Mouse (Mus musculus): Measurements from ENCODE around the gene Hp1bp3. TPM values are rescaled to one million over a fixed set of nuclear protein-coding genes. Genes with fewer than 3 reads are reported as not detected.

Hp1bp3 gene
- polyA plus RNA-seq, 1 experiment from 2014 or later, result 78.3 TPM

GRCm38 (mm10) chr4:138217441-138217840, 1.3 kb downstream of the Hp1bp3 start:
- Histone ChIP-seq H3K4me3 (ENCODE audit: low read depth, low read length) (peak overlapping the region; percentile 97), H3K27me3 (replicated peaks; ENCODE audit: control insufficient read depth, insufficient read depth, low read length) (no peaks in the 10 kb centered on the region), H3K27ac (ENCODE audit: low read depth, low read length) (peak overlapping the region; percentile 95), H3K4me2 (peak overlapping the region; percentile 91), H3K36me3 (ENCODE audit: control insufficient read depth, insufficient read depth, low read length) (peaks cover 7% of the 10 kb centered on the region; the same call in 1 of the 2 replicates), H3K4me1 (replicated peaks; ENCODE audit: control insufficient read depth, insufficient read depth, low read length) (peaks cover 37% of the 10 kb centered on the region), H3K9ac (ENCODE audit: low read depth, low read length) (peak overlapping the region; percentile 97), H3K9me3 (ENCODE audit: control insufficient read depth, low read length) (no peaks in the 10 kb centered on the region)
- under 1% methylated on average over 36 of the region's 36 CpGs for WGBS
- ATAC-seq (replicated peaks; ENCODE audit: low FRiP score), result peak; percentile 21
- no peak for DNase-seq (ENCODE audit: low spot score)

GRCm38 (mm10) chr4:138217951-138218685, 2.0 kb downstream of the Hp1bp3 start:
- Histone ChIP-seq H3K27me3 (replicated peaks; ENCODE audit: control insufficient read depth, insufficient read depth, low read length) (no peaks in the 10 kb centered on the region), H3K9me3 (ENCODE audit: control insufficient read depth, low read length) (no peaks in the 10 kb centered on the region), H3K4me2 (peak overlapping the region; percentile 91), H3K9ac (ENCODE audit: low read depth, low read length) (peak overlapping the region; percentile 97), H3K4me1 (replicated peaks; ENCODE audit: control insufficient read depth, insufficient read depth, low read length) (peaks cover 37% of the 10 kb centered on the region), H3K36me3 (ENCODE audit: control insufficient read depth, insufficient read depth, low read length) (peaks cover 10% of the 10 kb centered on the region; the same call in 1 of the 2 replicates), H3K4me3 (ENCODE audit: low read depth, low read length) (peak overlapping the region; percentile 97), H3K27ac (ENCODE audit: low read depth, low read length) (peak overlapping the region; percentile 95)
- WGBS, result 63% methylated on average over 11 of the region's 11 CpGs
- DNase-seq (ENCODE audit: low spot score), result no peak
- ATAC-seq (replicated peaks; ENCODE audit: low FRiP score), result no peak

GRCm38 (mm10) chr4:138219331-138219730, 3.2 kb downstream of the Hp1bp3 start:
- no peaks in the 10 kb centered on the region for H3K27me3 ChIP-seq (replicated peaks; ENCODE audit: control insufficient read depth, insufficient read depth, low read length)
- H3K9me3 ChIP-seq (ENCODE audit: control insufficient read depth, low read length), result no peaks in the 10 kb centered on the region
- no peak for ATAC-seq (replicated peaks; ENCODE audit: low FRiP score)
- peak overlapping the region; percentile 91 for H3K4me2 ChIP-seq
- no peak overlapping the region; the same call in 1 of the 2 replicates for H3K4me3 ChIP-seq (ENCODE audit: low read depth, low read length)
- DNase-seq (ENCODE audit: low spot score), result no peak
- H3K27ac ChIP-seq (ENCODE audit: low read depth, low read length), result peak overlapping the region; percentile 10; the same call in 1 of the 2 replicates
- H3K9ac ChIP-seq (ENCODE audit: low read depth, low read length), result 0 out of 2 replicates have a peak overlapping the region, but pooled peaks have one; percentile 27
- H3K4me1 ChIP-seq (replicated peaks; ENCODE audit: control insufficient read depth, insufficient read depth, low read length), result peaks cover 37% of the 10 kb centered on the region
- H3K36me3 ChIP-seq (ENCODE audit: control insufficient read depth, insufficient read depth, low read length), result peaks cover 21% of the 10 kb centered on the region; the same call in 1 of the 2 replicates
- 80% methylated on average over 5 of the region's 5 CpGs for WGBS

- 0 out of 2 replicates have a peak overlapping the region, but pooled peaks have one; percentile 10 for H3K9ac ChIP-seq (ENCODE audit: low read depth, low read length)
- H3K4me1 ChIP-seq (replicated peaks; ENCODE audit: control insufficient read depth, insufficient read depth, low read length), result peaks cover 35% of the 10 kb centered on the region
- 65% methylated on average over 7 of the region's 7 CpGs for WGBS
- H3K27ac ChIP-seq (ENCODE audit: low read depth, low read length), result peak overlapping the region; percentile 45
- peak overlapping the region; percentile 18 for H3K4me2 ChIP-seq
- ATAC-seq (replicated peaks; ENCODE audit: low FRiP score), result no peak
- no peak overlapping the region for H3K4me3 ChIP-seq (ENCODE audit: low read depth, low read length)
- H3K9me3 ChIP-seq (ENCODE audit: control insufficient read depth, low read length), result no peaks in the 10 kb centered on the region
- H3K36me3 ChIP-seq (ENCODE audit: control insufficient read depth, insufficient read depth, low read length), result peaks cover 25% of the 10 kb centered on the region; the same call in 1 of the 2 replicates
- H3K27me3 ChIP-seq (replicated peaks; ENCODE audit: control insufficient read depth, insufficient read depth, low read length), result no peaks in the 10 kb centered on the region
- DNase-seq (ENCODE audit: low spot score), result no peak
Observed at GRCm38 (mm10) chr4:138220761-138221160, 4.7 kb downstream of the Hp1bp3 start.

- Histone ChIP-seq H3K9me3 (ENCODE audit: control insufficient read depth, low read length) (no peaks in the 10 kb centered on the region), H3K4me2 (peak overlapping the region; percentile 18; the same call in 1 of the 2 replicates), H3K27ac (ENCODE audit: low read depth, low read length) (peak overlapping the region; percentile 45; the same call in 1 of the 2 replicates), H3K4me3 (ENCODE audit: low read depth, low read length) (no peak overlapping the region), H3K4me1 (replicated peaks; ENCODE audit: control insufficient read depth, insufficient read depth, low read length) (peaks cover 35% of the 10 kb centered on the region), H3K9ac (ENCODE audit: low read depth, low read length) (no peak overlapping the region), H3K27me3 (replicated peaks; ENCODE audit: control insufficient read depth, insufficient read depth, low read length) (no peaks in the 10 kb centered on the region), H3K36me3 (ENCODE audit: control insufficient read depth, insufficient read depth, low read length) (peaks cover 32% of the 10 kb centered on the region; the same call in 1 of the 2 replicates)
- DNase-seq (ENCODE audit: low spot score) (no peak), ATAC-seq (replicated peaks; ENCODE audit: low FRiP score) (no peak)
- 63% methylated on average over 5 of the region's 5 CpGs for WGBS
Observed at GRCm38 (mm10) chr4:138221406-138221805, 5.3 kb downstream of the Hp1bp3 start.

GRCm38 (mm10) chr4:138222396-138222795, 6.3 kb downstream of the Hp1bp3 start:
- ATAC-seq (replicated peaks; ENCODE audit: low FRiP score), result no peak
- H3K36me3 ChIP-seq (ENCODE audit: control insufficient read depth, insufficient read depth, low read length), result peaks cover 38% of the 10 kb centered on the region

GRCm38 (mm10) chr4:138223623-138224022, 7.5 kb downstream of the Hp1bp3 start:
- Histone ChIP-seq H3K27ac (ENCODE audit: low read depth, low read length) (no peak overlapping the region), H3K4me2 (no peak overlapping the region), H3K9ac (ENCODE audit: low read depth, low read length) (no peak overlapping the region), H3K27me3 (replicated peaks; ENCODE audit: control insufficient read depth, insufficient read depth, low read length) (no peaks in the 10 kb centered on the region), H3K4me3 (ENCODE audit: low read depth, low read length) (no peak overlapping the region), H3K36me3 (ENCODE audit: control insufficient read depth, insufficient read depth, low read length) (peaks cover 48% of the 10 kb centered on the region), H3K9me3 (ENCODE audit: control insufficient read depth, low read length) (no peaks in the 10 kb centered on the region), H3K4me1 (replicated peaks; ENCODE audit: control insufficient read depth, insufficient read depth, low read length) (peaks cover 27% of the 10 kb centered on the region)
- WGBS, result 86% methylated on average over 10 of the region's 10 CpGs
- no peak for DNase-seq (ENCODE audit: low spot score)
- ATAC-seq (replicated peaks; ENCODE audit: low FRiP score), result no peak

More at GRCm38 (mm10) chr4:138222396-138222795, 6.3 kb downstream of the Hp1bp3 start:
- Histone ChIP-seq H3K4me2 (no peak overlapping the region), H3K27me3 (replicated peaks; ENCODE audit: control insufficient read depth, insufficient read depth, low read length) (no peaks in the 10 kb centered on the region), H3K4me1 (replicated peaks; ENCODE audit: control insufficient read depth, insufficient read depth, low read length) (peaks cover 35% of the 10 kb centered on the region), H3K9ac (ENCODE audit: low read depth, low read length) (no peak overlapping the region), H3K4me3 (ENCODE audit: low read depth, low read length) (no peak overlapping the region), H3K9me3 (ENCODE audit: control insufficient read depth, low read length) (no peaks in the 10 kb centered on the region), H3K27ac (ENCODE audit: low read depth, low read length) (no peak overlapping the region)
- no peak for DNase-seq (ENCODE audit: low spot score)
- WGBS, result 70% methylated on average over 5 of the region's 5 CpGs

GRCm38 (mm10) chr4:138246756-138247665, 30.9 kb downstream of the Hp1bp3 start:
- H3K27me3 ChIP-seq (replicated peaks; ENCODE audit: control insufficient read depth, insufficient read depth, low read length), result peaks cover 28% of the 10 kb centered on the region
- H3K9me3 ChIP-seq (ENCODE audit: control insufficient read depth, low read length), result no peaks in the 10 kb centered on the region
- ATAC-seq (replicated peaks; ENCODE audit: low FRiP score), result no peak
- H3K9ac ChIP-seq (ENCODE audit: low read depth, low read length), result no peak overlapping the region
- no peak overlapping the region for H3K4me3 ChIP-seq (ENCODE audit: low read depth, low read length)
- H3K4me2 ChIP-seq, result no peak overlapping the region
- H3K27ac ChIP-seq (ENCODE audit: low read depth, low read length), result no peak overlapping the region; the same call in 1 of the 2 replicates
- WGBS, result 66% methylated on average over 27 of the region's 27 CpGs
- H3K4me1 ChIP-seq (replicated peaks; ENCODE audit: control insufficient read depth, insufficient read depth, low read length), result peaks cover 21% of the 10 kb centered on the region
- no peak for DNase-seq (ENCODE audit: low spot score)
- H3K36me3 ChIP-seq (ENCODE audit: control insufficient read depth, insufficient read depth, low read length), result peaks cover 26% of the 10 kb centered on the region

Data from liver, embryonic 11.5 days (tissue).